Mouse (Mus musculus) heart, adult 11 months (tissue): Measurements from ENCODE around the gene Ttc16.
A peak's percentile ranks its signal among the peaks of the same experiment; 100 is the strongest.

ENCODE experiments used
- DNase-seq: peaks from one replicate; pipeline ENCODE4 v3.0.0; 2022

The Ttc16 gene

GRCm38 (mm10) chr2:32741273-32742172 lies 33.9 kb downstream of the Ttc16 start:
- DNase-seq = peak; percentile 97

GRCm38 (mm10) chr2:32740916-32741272 lies 34.5 kb downstream of the Ttc16 start, which contains the start of gene 6330409D20Rik:
Gene 6330409D20Rik (minus strand): TSS chr2:32741016.
- no peak for DNase-seq

- no peak for DNase-seq
Measured at GRCm38 (mm10) chr2:32739311-32739710, 36.1 kb downstream of the Ttc16 start.

- peak; percentile 92 for DNase-seq
Measured at GRCm38 (mm10) chr2:32737008-32737407, 38.4 kb downstream of the Ttc16 start.

- peak; percentile 93 for DNase-seq
Measured at GRCm38 (mm10) chr2:32736306-32736829, 39.1 kb downstream of the Ttc16 start.

- peak; percentile 100 for DNase-seq
Measured at GRCm38 (mm10) chr2:32734933-32735332, 40.5 kb downstream of the Ttc16 start.

- DNase-seq = peak; percentile 97
Measured at GRCm38 (mm10) chr2:32734480-32734879, 41.0 kb downstream of the Ttc16 start.

- peak; percentile 98 for DNase-seq
Measured at GRCm38 (mm10) chr2:32732695-32733094, 42.7 kb downstream of the Ttc16 start.

- peak; percentile 96 for DNase-seq
Measured at GRCm38 (mm10) chr2:32731911-32732310, 43.5 kb downstream of the Ttc16 start.

GRCm38 (mm10) chr2:32730854-32731253 lies 44.6 kb downstream of the Ttc16 start:
- peak; percentile 94 for DNase-seq

- peak; percentile 90 for DNase-seq
Measured at GRCm38 (mm10) chr2:32729547-32729946, 45.9 kb downstream of the Ttc16 start.

- DNase-seq = peak; percentile 99
Measured at GRCm38 (mm10) chr2:32728463-32728862, 47.0 kb downstream of the Ttc16 start.

- peak; percentile 100 for DNase-seq
Measured at GRCm38 (mm10) chr2:32727435-32727834, 48.0 kb downstream of the Ttc16 start.

GRCm38 (mm10) chr2:32724832-32725790 lies 50.3 kb downstream of the Ttc16 start:
- DNase-seq = peak; percentile 92

- no peak for DNase-seq
Measured at GRCm38 (mm10) chr2:32724149-32724548, 51.3 kb downstream of the Ttc16 start.

- no peak for DNase-seq
Measured at GRCm38 (mm10) chr2:32722581-32722980, 52.9 kb downstream of the Ttc16 start.

GRCm38 (mm10) chr2:32722046-32722445 lies 53.4 kb downstream of the Ttc16 start:
- no peak for DNase-seq

GRCm38 (mm10) chr2:32720681-32721229 lies 54.7 kb downstream of the Ttc16 start, which contains the start of gene Sh2d3c:
Gene Sh2d3c (plus strand): TSS chr2:32721055.
- DNase-seq = peak; percentile 96

- DNase-seq = no peak
Measured at GRCm38 (mm10) chr2:32720053-32720452, 55.4 kb downstream of the Ttc16 start.

- no peak for DNase-seq
Measured at GRCm38 (mm10) chr2:32718761-32719160, 56.7 kb downstream of the Ttc16 start.

GRCm38 (mm10) chr2:32714987-32715425 lies 60.4 kb downstream of the Ttc16 start:
- DNase-seq = peak; percentile 98
